Mouse (Mus musculus) erythroblast, embryonic 14.5 days (primary cell): ENCODE data around the gene Hnrnpm.

ENCODE experiments used
- GATA1 ChIP-seq: IDR thresholded peaks from 2 replicates; pipeline ENCODE4 v1.6.1; 2012; ENCODE audit warnings: low read length, inconsistent platforms, mixed read lengths
- TAL1 ChIP-seq: IDR thresholded peaks from 3 replicates; pipeline ENCODE4 v1.6.1; 2012; ENCODE audit warnings: low read length, inconsistent platforms, mixed read lengths

GRCm38 (mm10) chr17:33717246-33717645 is 30.6 kb upstream of the Hnrnpm start:
- TF ChIP-seq GATA1 = no peak
- TF ChIP-seq TAL1 = no peak
